Comparison of ENCODE assay signal across 8 mouse cellular contexts in the genomic region with DNA sequence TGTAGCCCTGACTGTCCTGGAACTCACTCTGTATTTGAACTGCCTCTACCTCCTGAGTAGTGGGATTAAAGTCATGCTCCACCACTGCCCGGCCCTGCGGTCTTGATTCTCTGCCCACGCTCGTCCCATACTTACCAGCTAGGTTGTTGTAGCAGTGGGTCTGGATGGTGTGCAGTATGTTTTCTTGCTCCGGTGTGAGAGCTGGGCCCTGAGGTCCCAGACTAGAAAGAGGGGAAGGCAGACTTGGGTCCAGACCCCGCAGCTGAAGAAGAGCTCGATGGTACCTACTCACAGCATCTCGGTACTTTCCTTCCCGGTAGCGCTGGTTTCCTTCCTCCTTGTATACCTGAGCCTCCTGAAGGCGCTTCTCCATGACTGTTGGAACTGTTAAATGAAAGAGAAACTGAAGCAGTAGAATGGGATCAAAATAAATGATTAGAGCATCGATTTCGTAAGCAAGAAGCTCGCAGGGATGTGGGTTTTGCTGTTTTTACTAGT. TPM values are rescaled to one million over a fixed set of nuclear protein-coding genes. Genes with fewer than 3 reads are reported as not detected.
DNase-seq lines count a peak whose midpoint lies in the region; ATAC-seq and TF ChIP-seq lines count a peak whose summit lies in the region.

No protein-coding gene starts in this region.

- H3K4me1 ChIP-seq in heart, embryonic 13.5 days, result peaks cover 41% of the 10 kb centered on the region
- peaks cover 61% of the 10 kb centered on the region for H3K4me1 ChIP-seq in E14TG2a.4 (replicated peaks; ENCODE audit: low read depth, low read length)
- peaks cover 61% of the 10 kb centered on the region for H3K4me1 ChIP-seq in forebrain, embryonic 15.5 days
- H3K4me1 ChIP-seq in liver, embryonic 16.5 days (ENCODE audit: control insufficient read depth, low read depth, low read length), result peaks cover 29% of the 10 kb centered on the region

- TF ChIP-seq CTCF in E14TG2a.4 (conservative IDR thresholded peaks at IDR 0.05; ENCODE audit: low read length), result no peak

- H3K27ac ChIP-seq in heart, embryonic 13.5 days (replicated peaks), result peak overlapping the region; percentile 99
- peak overlapping the region; percentile 98 for H3K27ac ChIP-seq in forebrain, embryonic 15.5 days (replicated peaks)
- peak overlapping the region; percentile 100 for H3K27ac ChIP-seq in liver, embryonic 16.5 days (ENCODE audit: low read length)

- no peaks in the 10 kb centered on the region for H3K27me3 ChIP-seq in heart, embryonic 13.5 days (replicated peaks)
- no peaks in the 10 kb centered on the region for H3K27me3 ChIP-seq in E14TG2a.4 (ENCODE audit: insufficient read depth, low read length)
- no peaks in the 10 kb centered on the region for H3K27me3 ChIP-seq in forebrain, embryonic 15.5 days
- no peaks in the 10 kb centered on the region for H3K27me3 ChIP-seq in liver, embryonic 16.5 days (ENCODE audit: control insufficient read depth, insufficient read depth, low read depth, low read length)

- no peaks in the 10 kb centered on the region for H3K9me3 ChIP-seq in heart, embryonic 13.5 days
- no peaks in the 10 kb centered on the region for H3K9me3 ChIP-seq in E14TG2a.4 (ENCODE audit: low read length)
- no peaks in the 10 kb centered on the region for H3K9me3 ChIP-seq in forebrain, embryonic 15.5 days
- H3K9me3 ChIP-seq in liver, embryonic 16.5 days (replicated peaks; ENCODE audit: control insufficient read depth, low read length), result no peaks in the 10 kb centered on the region

- no peak for DNase-seq in heart, adult 8-10 months (ENCODE audit: low spot score)
- DNase-seq in layer of hippocampus, adult 18-20 months (ENCODE audit: low spot score in 2 of 2), result no peak
- no peak for DNase-seq in natural killer cell, adult 2 months (ENCODE audit: low spot score in 2 of 2)
- no peak for DNase-seq in thymus, postnatal 25 days

- 19% methylated on average over 14 of the region's 14 CpGs for WGBS in heart, embryonic 13.5 days
- WGBS in forebrain, embryonic 15.5 days, result 27% methylated on average over 14 of the region's 14 CpGs
- WGBS in liver, embryonic 16.5 days (ENCODE audit: insufficient replicate concordance), result 14% methylated on average over 14 of the region's 14 CpGs

- H3K36me3 ChIP-seq in heart, embryonic 13.5 days, result peaks cover 47% of the 10 kb centered on the region
- H3K36me3 ChIP-seq in E14TG2a.4 (ENCODE audit: insufficient read depth, low read length), result peaks cover 75% of the 10 kb centered on the region
- peaks cover 22% of the 10 kb centered on the region for H3K36me3 ChIP-seq in forebrain, embryonic 15.5 days
- peaks cover 32% of the 10 kb centered on the region for H3K36me3 ChIP-seq in liver, embryonic 16.5 days (ENCODE audit: control insufficient read depth, insufficient read depth)

- peak overlapping the region; percentile 89 for H3K9ac ChIP-seq in heart, embryonic 13.5 days
- H3K9ac ChIP-seq in forebrain, embryonic 15.5 days (replicated peaks), result peak overlapping the region; percentile 65
- H3K9ac ChIP-seq in liver, embryonic 16.5 days (ENCODE audit: low read depth, low read length), result peak overlapping the region; percentile 99

- H3K4me2 ChIP-seq in heart, embryonic 13.5 days, result peak overlapping the region; percentile 88
- H3K4me2 ChIP-seq in forebrain, embryonic 15.5 days (replicated peaks), result peak overlapping the region; percentile 89
- peak overlapping the region; percentile 93 for H3K4me2 ChIP-seq in liver, embryonic 16.5 days (ENCODE audit: low read depth, low read length)

- H3K4me3 ChIP-seq in heart, embryonic 13.5 days, result peak overlapping the region; percentile 99
- peak overlapping the region; percentile 99 for H3K4me3 ChIP-seq in E14TG2a.4 (replicated peaks; ENCODE audit: low read length)
- H3K4me3 ChIP-seq in forebrain, embryonic 15.5 days, result peak overlapping the region; percentile 74
- peak overlapping the region; percentile 100 for H3K4me3 ChIP-seq in liver, embryonic 16.5 days (ENCODE audit: low read depth, low read length)

- no peak for ATAC-seq in heart, embryonic 13.5 days (ENCODE audit: extremely low read depth, insufficient number of reproducible peaks, low FRiP score, low TSS enrichment)
- no peak for ATAC-seq in forebrain, embryonic 15.5 days (replicated peaks)
- no peak for ATAC-seq in liver, embryonic 16.5 days (ENCODE audit: low read depth)

RNA-seq across cellular contexts. Expression of gene Ttc9c, which starts 0.8 kb away (rescaled TPM):
- 32.9 and 38.9 TPM in 2 replicates for polyA plus RNA-seq in heart, embryonic 13.5 days (2015; fragmentation: Nextera tagmentation; extraction: Ambion mirVana)
- total RNA-seq in heart, adult 8-10 months (2022), result 10 to 100 TPM; 13.7 to 16.4 (median 14.9) TPM
- 68.4 and 72.7 TPM in 2 replicates for polyA plus RNA-seq in forebrain, embryonic 15.5 days (2015; fragmentation: Nextera tagmentation; extraction: Ambion mirVana)
- 21.6 and 22.9 TPM in 2 replicates for polyA plus RNA-seq in liver, embryonic 16.5 days (2015; fragmentation: Nextera tagmentation; extraction: Ambion mirVana)
- 10 to 100 TPM; 39.9 to 41.1 TPM for total RNA-seq in layer of hippocampus, adult 18-20 months (2021)

RNA-seq across cellular contexts. Expression of gene Hnrnpul2, which starts 1.5 kb away (rescaled TPM):
- 2.9 TPM in 2 replicates for polyA plus RNA-seq in heart, embryonic 13.5 days (2015; fragmentation: Nextera tagmentation; extraction: Ambion mirVana)
- 10 to 100 TPM; 46.0 to 48.9 (median 46.9) TPM for total RNA-seq in heart, adult 8-10 months (2022)
- 5.9 and 6.1 TPM in 2 replicates for polyA plus RNA-seq in forebrain, embryonic 15.5 days (2015; fragmentation: Nextera tagmentation; extraction: Ambion mirVana)
- polyA plus RNA-seq in liver, embryonic 16.5 days (2015; fragmentation: Nextera tagmentation; extraction: Ambion mirVana), result 1.8 and 2.1 TPM in 2 replicates
- 100 to 1,000 TPM; 120 to 125 TPM for total RNA-seq in layer of hippocampus, adult 18-20 months (2021)

RNA-seq across cellular contexts. Expression of gene AC129217.1, which starts 11.2 kb away (rescaled TPM):
- not detected in 2 replicates for polyA plus RNA-seq in heart, embryonic 13.5 days (2015; fragmentation: Nextera tagmentation; extraction: Ambion mirVana)
- under 1 TPM in 1 of 4 experiments, not detected in 3; 0.53 TPM for total RNA-seq in heart, adult 8-10 months (2022)
- polyA plus RNA-seq in forebrain, embryonic 15.5 days (2015; fragmentation: Nextera tagmentation; extraction: Ambion mirVana), result not detected in 2 replicates
- not detected in 2 replicates for polyA plus RNA-seq in liver, embryonic 16.5 days (2015; fragmentation: Nextera tagmentation; extraction: Ambion mirVana)
- not detected for total RNA-seq in layer of hippocampus, adult 18-20 months (2021)

RNA-seq across cellular contexts. Expression of gene Zbtb3, which starts 16.0 kb away (rescaled TPM):
- 3.7 and 3.9 TPM in 2 replicates for polyA plus RNA-seq in heart, embryonic 13.5 days (2015; fragmentation: Nextera tagmentation; extraction: Ambion mirVana)
- total RNA-seq in heart, adult 8-10 months (2022), result 1 to 10 TPM; 1.2 to 2.5 (median 1.5) TPM
- polyA plus RNA-seq in forebrain, embryonic 15.5 days (2015; fragmentation: Nextera tagmentation; extraction: Ambion mirVana), result 8.3 and 9.6 TPM in 2 replicates
- polyA plus RNA-seq in liver, embryonic 16.5 days (2015; fragmentation: Nextera tagmentation; extraction: Ambion mirVana), result 1.0 and 1.5 TPM in 2 replicates
- total RNA-seq in layer of hippocampus, adult 18-20 months (2021), result 1 to 10 TPM; 6.7 to 7.0 TPM

RNA-seq across cellular contexts. Expression of gene Bscl2, which starts 18.9 kb away (rescaled TPM):
- polyA plus RNA-seq in heart, embryonic 13.5 days (2015; fragmentation: Nextera tagmentation; extraction: Ambion mirVana), result 44.6 and 45.3 TPM in 2 replicates
- total RNA-seq in heart, adult 8-10 months (2022), result 10 to 100 TPM; 21.2 to 28.1 (median 24.2) TPM
- 80.7 and 85.2 TPM in 2 replicates for polyA plus RNA-seq in forebrain, embryonic 15.5 days (2015; fragmentation: Nextera tagmentation; extraction: Ambion mirVana)
- polyA plus RNA-seq in liver, embryonic 16.5 days (2015; fragmentation: Nextera tagmentation; extraction: Ambion mirVana), result 27.1 and 29.3 TPM in 2 replicates
- 10 to 100 TPM; 94.8 to 97.6 TPM for total RNA-seq in layer of hippocampus, adult 18-20 months (2021)
